Mouse (Mus musculus): ENCODE data around the gene Scnn1a. TPM values are rescaled to one million over a fixed set of nuclear protein-coding genes. Genes with fewer than 3 reads are reported as not detected.

The Scnn1a gene
- polyA plus RNA-seq, 1 experiment from 2014 or later = 0.81 TPM

DNA sequence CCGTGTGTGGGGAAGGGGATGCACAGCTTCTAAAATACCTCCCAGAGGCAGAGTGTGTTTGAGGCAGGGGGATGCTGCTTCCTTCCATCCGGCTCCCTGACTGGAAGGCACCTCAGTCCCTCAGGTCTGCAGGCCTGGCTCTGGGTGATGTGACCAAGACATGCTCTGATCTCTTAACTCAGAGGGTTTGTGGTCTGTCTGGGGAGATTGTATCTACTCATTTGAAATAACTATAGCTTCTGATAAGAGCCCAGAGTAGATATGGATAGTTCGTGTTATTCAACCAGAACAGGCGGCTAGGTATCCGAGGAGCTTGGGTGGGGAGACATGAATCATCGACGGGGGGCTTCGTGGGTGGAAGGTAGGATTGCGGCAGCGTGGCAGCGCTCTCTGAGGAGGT lies 32.8 kb downstream of the Scnn1a start:
- Histone ChIP-seq H3K27me3 (no peaks in the 10 kb centered on the region), H3K4me1 (replicated peaks) (peaks cover 70% of the 10 kb centered on the region), H3K27ac (peak overlapping the region; percentile 80), H3K4me2 (peak overlapping the region; percentile 30; the same call in 1 of the 2 replicates), H3K4me3 (no peak overlapping the region), H3K9me3 (replicated peaks) (no peaks in the 10 kb centered on the region), H3K9ac (no peak overlapping the region), H3K36me3 (peaks cover 12% of the 10 kb centered on the region)
- 69% methylated on average over 11 of the region's 11 CpGs for WGBS
- ATAC-seq (replicated peaks; ENCODE audit: insufficient number of reproducible peaks, insufficient read depth, low FRiP score, low read depth) = no peak

DNA sequence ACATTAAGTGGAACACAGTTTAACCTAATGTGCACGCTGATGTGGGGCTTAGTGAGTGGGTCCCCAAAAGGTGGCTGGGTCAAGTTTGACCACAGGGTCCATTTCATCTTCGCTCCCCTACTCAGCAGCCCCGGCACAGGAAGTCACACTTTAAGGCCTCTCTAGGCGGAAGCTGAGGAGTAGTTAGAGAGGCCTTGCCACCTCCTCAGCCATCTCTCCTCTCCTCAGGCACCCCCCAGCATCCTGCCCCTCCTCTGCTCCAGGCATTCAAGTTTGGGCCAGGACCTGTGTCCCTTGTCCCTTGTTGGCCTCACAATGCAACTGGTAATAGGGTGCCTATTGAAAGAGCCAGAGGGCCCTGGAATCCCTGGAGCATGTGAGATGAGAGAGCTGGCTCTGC lies 33.2 kb downstream of the Scnn1a start:
- 63% methylated on average over 4 of the region's 4 CpGs for WGBS
- peak overlapping the region; percentile 35; the same call in 1 of the 2 replicates for H3K9ac ChIP-seq
- H3K27ac ChIP-seq = peak overlapping the region; percentile 80
- H3K27me3 ChIP-seq = no peaks in the 10 kb centered on the region
- peak overlapping the region; percentile 54 for H3K4me2 ChIP-seq
- no peak overlapping the region for H3K4me3 ChIP-seq
- ATAC-seq (replicated peaks; ENCODE audit: insufficient number of reproducible peaks, insufficient read depth, low FRiP score, low read depth) = no peak
- peaks cover 16% of the 10 kb centered on the region for H3K36me3 ChIP-seq
- H3K4me1 ChIP-seq (replicated peaks) = peaks cover 66% of the 10 kb centered on the region
- no peaks in the 10 kb centered on the region for H3K9me3 ChIP-seq (replicated peaks)

DNA sequence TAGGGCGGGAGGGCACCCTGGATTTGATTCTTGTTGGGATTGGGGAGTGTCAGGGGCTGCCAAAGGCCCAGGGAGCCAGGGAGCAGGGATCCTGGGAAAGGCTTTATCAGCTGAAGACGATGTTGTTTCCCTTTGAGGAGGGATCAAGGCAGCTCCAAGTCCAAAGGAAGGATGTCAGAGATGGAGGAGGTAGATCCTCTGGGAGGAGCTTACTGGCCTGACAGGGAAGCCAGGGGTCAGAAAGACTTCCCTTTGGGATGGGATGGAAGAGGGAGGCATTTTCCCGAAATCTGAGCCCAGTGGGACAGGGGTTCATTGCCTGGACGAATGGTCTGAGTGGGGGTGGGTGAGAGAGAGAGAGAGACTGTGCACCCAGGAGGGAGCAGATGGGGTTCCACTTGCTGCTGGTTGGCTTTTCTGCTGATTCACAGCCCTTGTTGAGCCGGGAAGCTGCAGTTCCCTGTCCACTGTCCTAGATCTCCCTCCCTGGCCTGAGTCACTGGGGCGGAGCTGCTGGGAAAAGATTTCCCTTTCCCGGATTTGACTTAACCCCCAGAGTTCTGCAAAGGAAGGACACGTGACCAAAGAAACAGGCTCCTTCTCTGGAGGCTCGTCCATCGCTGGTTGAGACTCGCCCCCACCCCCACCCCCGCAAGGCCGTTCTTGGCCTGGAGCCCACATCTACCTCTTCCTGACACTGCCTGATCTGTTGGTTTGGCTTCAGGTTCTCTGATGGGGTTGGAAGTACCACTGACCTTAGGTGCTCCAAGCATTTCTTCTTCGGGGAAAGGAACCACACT lies 34.1 kb downstream of the Scnn1a start:
- peaks cover 24% of the 10 kb centered on the region for H3K36me3 ChIP-seq
- peak overlapping the region; percentile 20 for H3K4me3 ChIP-seq
- H3K27me3 ChIP-seq = no peaks in the 10 kb centered on the region
- peak overlapping the region; percentile 35 for H3K9ac ChIP-seq
- ATAC-seq (replicated peaks; ENCODE audit: insufficient number of reproducible peaks, insufficient read depth, low FRiP score, low read depth) = peak; percentile 36
- peak overlapping the region; percentile 80 for H3K27ac ChIP-seq
- peaks cover 64% of the 10 kb centered on the region for H3K4me1 ChIP-seq (replicated peaks)
- peak overlapping the region; percentile 54 for H3K4me2 ChIP-seq
- H3K9me3 ChIP-seq (replicated peaks) = no peaks in the 10 kb centered on the region
- 14% methylated on average over 14 of the region's 14 CpGs for WGBS

- WGBS = 12% methylated on average over 10 of the region's 10 CpGs
- peak overlapping the region; percentile 80 for H3K27ac ChIP-seq
- H3K36me3 ChIP-seq = peaks cover 29% of the 10 kb centered on the region
- no peaks in the 10 kb centered on the region for H3K9me3 ChIP-seq (replicated peaks)
- H3K27me3 ChIP-seq = no peaks in the 10 kb centered on the region
- peak overlapping the region; percentile 20 for H3K4me3 ChIP-seq
- ATAC-seq (replicated peaks; ENCODE audit: insufficient number of reproducible peaks, insufficient read depth, low FRiP score, low read depth) = no peak
- H3K4me1 ChIP-seq (replicated peaks) = peaks cover 61% of the 10 kb centered on the region
- H3K9ac ChIP-seq = peak overlapping the region; percentile 16; the same call in 1 of the 2 replicates
- peak overlapping the region; percentile 54 for H3K4me2 ChIP-seq
Measured at GRCm38 (mm10) chr6:125355197-125355741, 34.8 kb downstream of the Scnn1a start.

- no peak for ATAC-seq (replicated peaks; ENCODE audit: insufficient number of reproducible peaks, insufficient read depth, low FRiP score, low read depth)
Measured at GRCm38 (mm10) chr6:125356264-125356663, 35.8 kb downstream of the Scnn1a start.

GRCm38 (mm10) chr6:125357334-125357733 lies 36.9 kb downstream of the Scnn1a start:
- 84% methylated on average over 15 of the region's 15 CpGs for WGBS
- H3K4me1 ChIP-seq (replicated peaks) = peaks cover 47% of the 10 kb centered on the region
- H3K27ac ChIP-seq = no peak overlapping the region
- peaks cover 48% of the 10 kb centered on the region for H3K36me3 ChIP-seq
- H3K4me3 ChIP-seq = no peak overlapping the region
- no peak overlapping the region for H3K4me2 ChIP-seq
- H3K9me3 ChIP-seq (replicated peaks) = no peaks in the 10 kb centered on the region
- peaks cover 7% of the 10 kb centered on the region for H3K27me3 ChIP-seq
- H3K9ac ChIP-seq = no peak overlapping the region
- ATAC-seq (replicated peaks; ENCODE audit: insufficient number of reproducible peaks, insufficient read depth, low FRiP score, low read depth) = no peak

More at GRCm38 (mm10) chr6:125356264-125356663, 35.8 kb downstream of the Scnn1a start:
- Histone ChIP-seq H3K4me2 (no peak overlapping the region), H3K9me3 (replicated peaks) (no peaks in the 10 kb centered on the region), H3K4me1 (replicated peaks) (peaks cover 57% of the 10 kb centered on the region), H3K4me3 (no peak overlapping the region), H3K9ac (no peak overlapping the region), H3K27me3 (peaks cover under 1% of the 10 kb centered on the region; the same call in 1 of the 2 replicates), H3K36me3 (peaks cover 39% of the 10 kb centered on the region), H3K27ac (peak overlapping the region; percentile 19; the same call in 1 of the 2 replicates)
- 27% methylated on average over 8 of the region's 8 CpGs for WGBS

DNA sequence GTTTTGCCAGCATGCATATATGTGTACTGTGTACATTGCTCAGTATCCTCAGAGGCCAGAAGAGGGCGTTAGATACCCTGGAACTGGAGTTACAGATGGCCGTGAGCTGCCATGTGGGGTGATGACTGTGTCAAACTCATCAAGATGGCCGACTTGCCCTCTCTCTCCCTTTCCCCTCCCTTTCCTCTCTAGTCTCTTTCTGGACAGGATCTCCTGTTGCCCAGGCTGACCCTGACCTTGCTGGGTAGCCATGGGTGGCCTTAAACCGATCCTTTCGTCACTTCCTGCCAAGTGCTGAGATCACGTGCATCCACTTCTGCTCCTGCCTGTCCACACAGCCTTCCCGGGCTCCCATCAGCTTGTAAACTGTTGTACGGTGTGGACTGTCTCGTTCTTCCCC lies 39.5 kb downstream of the Scnn1a start:
- Histone ChIP-seq H3K4me1 (replicated peaks) (peaks cover 40% of the 10 kb centered on the region), H3K4me3 (no peak overlapping the region), H3K9ac (no peak overlapping the region), H3K4me2 (no peak overlapping the region), H3K27ac (no peak overlapping the region), H3K9me3 (replicated peaks) (no peaks in the 10 kb centered on the region), H3K27me3 (peaks cover 25% of the 10 kb centered on the region), H3K36me3 (peaks cover 52% of the 10 kb centered on the region)
- ATAC-seq (replicated peaks; ENCODE audit: insufficient number of reproducible peaks, insufficient read depth, low FRiP score, low read depth) = no peak
- WGBS = 47% methylated on average over 9 of the region's 9 CpGs

- Histone ChIP-seq H3K9me3 (replicated peaks) (no peaks in the 10 kb centered on the region), H3K4me1 (replicated peaks) (peaks cover 32% of the 10 kb centered on the region), H3K36me3 (peaks cover 52% of the 10 kb centered on the region), H3K9ac (no peak overlapping the region), H3K27ac (no peak overlapping the region), H3K4me3 (no peak overlapping the region), H3K4me2 (no peak overlapping the region), H3K27me3 (peaks cover 29% of the 10 kb centered on the region)
- WGBS = 73% methylated on average over 9 of the region's 9 CpGs
- no peak for ATAC-seq (replicated peaks; ENCODE audit: insufficient number of reproducible peaks, insufficient read depth, low FRiP score, low read depth)
Measured at GRCm38 (mm10) chr6:125360846-125361245, 40.4 kb downstream of the Scnn1a start.

DNA sequence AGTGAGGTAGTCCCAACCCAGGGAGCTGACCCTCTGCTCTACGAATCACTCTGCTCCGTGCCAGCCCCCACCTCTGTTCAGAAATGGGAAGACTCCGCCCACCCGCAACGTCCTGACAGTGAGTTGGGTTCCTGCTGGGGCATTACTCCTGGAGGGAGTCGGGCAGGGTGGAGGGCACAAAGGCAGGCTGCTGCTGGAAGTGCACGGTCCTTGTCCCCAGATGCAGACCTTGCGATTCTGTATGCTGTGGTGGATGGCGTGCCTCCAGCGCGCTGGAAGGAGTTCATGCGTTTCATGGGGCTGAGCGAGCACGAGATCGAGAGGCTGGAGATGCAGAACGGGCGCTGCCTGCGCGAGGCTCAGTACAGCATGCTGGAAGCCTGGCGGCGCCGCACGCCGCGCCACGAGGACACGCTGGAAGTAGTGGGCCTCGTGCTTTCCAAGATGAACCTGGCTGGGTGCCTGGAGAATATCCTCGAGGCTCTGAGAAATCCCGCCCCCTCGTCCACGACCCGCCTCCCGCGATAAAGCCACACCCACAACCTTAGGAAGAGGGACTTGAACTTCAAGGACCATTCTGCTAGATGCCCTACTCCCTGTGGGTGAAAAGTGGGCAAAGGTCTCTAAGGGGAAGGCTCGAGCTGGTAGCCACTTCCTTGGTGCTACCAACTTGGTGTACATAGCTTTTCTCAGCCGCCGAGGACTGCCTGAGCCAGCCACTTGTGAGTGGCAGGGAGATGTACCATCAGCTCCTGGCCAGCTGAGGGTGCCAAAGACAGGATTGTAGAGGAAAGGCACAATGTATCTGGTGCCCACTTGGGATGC lies 41.2 kb downstream of the Scnn1a start:
- H3K4me2 ChIP-seq = no peak overlapping the region
- no peak for ATAC-seq (replicated peaks; ENCODE audit: insufficient number of reproducible peaks, insufficient read depth, low FRiP score, low read depth)
- WGBS = 43% methylated on average over 38 of the region's 38 CpGs

DNA sequence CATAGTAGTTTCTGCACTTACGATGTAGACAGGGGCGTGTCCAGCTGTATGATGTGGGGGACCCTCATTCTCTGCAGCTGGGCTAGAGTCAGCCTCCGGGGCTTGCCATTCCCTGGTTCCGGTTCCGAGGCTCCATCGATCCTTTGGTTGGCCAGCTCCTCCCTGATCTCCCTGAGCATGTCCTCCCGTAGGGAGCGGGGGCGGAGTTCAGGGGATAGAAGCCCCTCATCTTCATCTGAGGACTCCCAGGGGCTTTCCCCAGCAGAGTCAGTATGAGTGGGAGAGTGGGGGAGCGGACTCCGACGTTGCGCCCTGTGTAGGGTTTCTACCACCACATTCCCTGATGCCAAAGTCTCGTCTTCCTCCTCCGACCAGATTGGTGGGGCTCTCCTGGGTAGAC lies 42.6 kb downstream of the Scnn1a start:
- H3K27me3 ChIP-seq = peaks cover 32% of the 10 kb centered on the region
- ATAC-seq (replicated peaks; ENCODE audit: insufficient number of reproducible peaks, insufficient read depth, low FRiP score, low read depth) = no peak
- peaks cover 28% of the 10 kb centered on the region for H3K4me1 ChIP-seq (replicated peaks)
- H3K36me3 ChIP-seq = peaks cover 42% of the 10 kb centered on the region
- no peak overlapping the region for H3K9ac ChIP-seq
- 0 out of 2 replicates have a peak overlapping the region, but pooled peaks have one; percentile 23 for H3K4me2 ChIP-seq
- no peak overlapping the region for H3K27ac ChIP-seq
- H3K9me3 ChIP-seq (replicated peaks) = no peaks in the 10 kb centered on the region
- WGBS = 25% methylated on average over 15 of the region's 15 CpGs
- H3K4me3 ChIP-seq = no peak overlapping the region; the same call in 1 of the 2 replicates

More for the DNA sequence above, 41.2 kb downstream of the Scnn1a start:
- Histone ChIP-seq H3K9me3 (replicated peaks) (no peaks in the 10 kb centered on the region), H3K36me3 (peaks cover 52% of the 10 kb centered on the region), H3K9ac (no peak overlapping the region), H3K4me3 (no peak overlapping the region), H3K27me3 (peaks cover 32% of the 10 kb centered on the region), H3K27ac (no peak overlapping the region), H3K4me1 (replicated peaks) (peaks cover 26% of the 10 kb centered on the region)

Measured in heart, embryonic 15.5 days (tissue).